Comparison of ENCODE assay signal across 9 mouse cellular contexts in the genomic region with DNA sequence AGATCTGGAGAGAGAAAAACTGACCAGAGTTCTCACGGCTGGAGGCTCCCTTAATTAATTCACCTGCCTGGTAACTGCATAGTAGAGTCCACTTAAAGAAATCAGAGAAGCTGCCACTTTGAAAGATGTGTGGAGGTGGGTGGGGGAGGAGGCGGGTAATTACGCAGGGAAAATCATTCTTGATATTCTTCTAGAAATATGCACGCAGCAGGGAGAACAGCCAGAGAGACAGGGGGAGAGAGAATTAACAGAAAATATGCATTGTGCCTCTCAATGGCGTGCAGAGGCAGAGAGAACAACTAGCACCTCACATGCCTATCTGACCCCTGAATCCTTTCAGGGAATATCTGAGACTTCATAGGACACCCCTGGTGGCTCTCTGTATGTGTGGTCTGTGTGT. TPM values are rescaled to one million over a fixed set of nuclear protein-coding genes. Genes with fewer than 3 reads are reported as not detected.
DNase-seq lines count a peak whose midpoint lies in the region; ATAC-seq and TF ChIP-seq lines count a peak whose summit lies in the region.
"Had no signal": no experiment of that assay in that cellular context is flagged by ENCODE, and none has a peak within 500 bp of the region (broad histone marks: within the 10 kb centered on the region; RNA-seq: fewer than 3 reads in every experiment).

No protein-coding gene starts in this region.

- no peak for TF ChIP-seq CTCF in midbrain, postnatal 0 days (IDR thresholded peaks at IDR 0.05)

- H3K4me3 ChIP-seq in heart, embryonic 13.5 days, result no peak overlapping the region
- no peak overlapping the region for H3K4me3 ChIP-seq in heart, embryonic 10.5 days
- no peak overlapping the region for H3K4me3 ChIP-seq in limb, embryonic 12.5 days (replicated peaks)
- no peak overlapping the region for H3K4me3 ChIP-seq in limb, embryonic 10.5 days
- H3K4me3 ChIP-seq in embryonic facial prominence, embryonic 10.5 days, result no peak overlapping the region
- no peak overlapping the region for H3K4me3 ChIP-seq in neural tube, embryonic 14.5 days (ENCODE audit: low read depth, low read length)
- H3K4me3 ChIP-seq in midbrain, postnatal 0 days (ENCODE audit: low read depth, low read length), result no peak overlapping the region

- 0 out of 2 replicates have a peak, but pooled peaks cover 4% of the 10 kb centered on the region for H3K27me3 ChIP-seq in heart, embryonic 13.5 days (replicated peaks)
- no peaks in the 10 kb centered on the region for H3K27me3 ChIP-seq in heart, embryonic 10.5 days (ENCODE audit: insufficient read depth, poor library complexity, severe bottlenecking)
- 0 out of 2 replicates have a peak, but pooled peaks cover 3% of the 10 kb centered on the region for H3K27me3 ChIP-seq in limb, embryonic 12.5 days
- H3K27me3 ChIP-seq in limb, embryonic 10.5 days (ENCODE audit: low read depth, poor library complexity, severe bottlenecking), result no peaks in the 10 kb centered on the region
- H3K27me3 ChIP-seq in embryonic facial prominence, embryonic 10.5 days (replicated peaks; ENCODE audit: low read depth, poor library complexity, severe bottlenecking), result no peaks in the 10 kb centered on the region
- H3K27me3 ChIP-seq in neural tube, embryonic 14.5 days (ENCODE audit: control insufficient read depth, insufficient read depth, low read length), result no peaks in the 10 kb centered on the region
- no peaks in the 10 kb centered on the region for H3K27me3 ChIP-seq in midbrain, postnatal 0 days (ENCODE audit: insufficient read depth, low read length)
- H3K27me3 ChIP-seq: CH12.LX had no signal

- H3K27ac ChIP-seq in heart, embryonic 13.5 days (replicated peaks), result peak overlapping the region; percentile 80
- H3K27ac ChIP-seq in heart, embryonic 10.5 days, result no peak overlapping the region
- H3K27ac ChIP-seq in limb, embryonic 12.5 days, result 0 out of 2 replicates have a peak overlapping the region, but pooled peaks have one; percentile 56
- H3K27ac ChIP-seq in limb, embryonic 10.5 days, result no peak overlapping the region
- H3K27ac ChIP-seq in embryonic facial prominence, embryonic 10.5 days (replicated peaks), result 0 out of 2 replicates have a peak overlapping the region, but pooled peaks have one; percentile 30
- peak overlapping the region; percentile 10; the same call in 1 of the 2 replicates for H3K27ac ChIP-seq in neural tube, embryonic 14.5 days (ENCODE audit: low read depth, low read length)
- H3K27ac ChIP-seq in midbrain, postnatal 0 days (ENCODE audit: low read depth, low read length), result no peak overlapping the region

- no peak for ATAC-seq in heart, embryonic 13.5 days (ENCODE audit: extremely low read depth, insufficient number of reproducible peaks, low FRiP score, low TSS enrichment)
- ATAC-seq in limb, embryonic 12.5 days (ENCODE audit: insufficient number of reproducible peaks, insufficient read depth, low FRiP score, low TSS enrichment, low read depth), result no peak
- ATAC-seq in neural tube, embryonic 14.5 days (ENCODE audit: low read depth), result no peak
- no peak for ATAC-seq in inflammation-experienced regulatory T-cells, adult 6 months
- ATAC-seq in midbrain, postnatal 0 days (ENCODE audit: low FRiP score), result no peak

- no peaks in the 10 kb centered on the region for H3K9me3 ChIP-seq in heart, embryonic 13.5 days
- H3K9me3 ChIP-seq in heart, embryonic 10.5 days, result no peaks in the 10 kb centered on the region
- no peaks in the 10 kb centered on the region for H3K9me3 ChIP-seq in limb, embryonic 12.5 days
- H3K9me3 ChIP-seq in limb, embryonic 10.5 days (replicated peaks), result no peaks in the 10 kb centered on the region
- H3K9me3 ChIP-seq in embryonic facial prominence, embryonic 10.5 days, result no peaks in the 10 kb centered on the region
- no peaks in the 10 kb centered on the region for H3K9me3 ChIP-seq in neural tube, embryonic 14.5 days (ENCODE audit: control insufficient read depth, low read length)
- no peaks in the 10 kb centered on the region for H3K9me3 ChIP-seq in midbrain, postnatal 0 days (ENCODE audit: low read length)

- H3K36me3 ChIP-seq in heart, embryonic 13.5 days, result no peaks in the 10 kb centered on the region
- no peaks in the 10 kb centered on the region for H3K36me3 ChIP-seq in heart, embryonic 10.5 days
- no peaks in the 10 kb centered on the region for H3K36me3 ChIP-seq in limb, embryonic 12.5 days
- H3K36me3 ChIP-seq in limb, embryonic 10.5 days, result no peaks in the 10 kb centered on the region
- no peaks in the 10 kb centered on the region for H3K36me3 ChIP-seq in embryonic facial prominence, embryonic 10.5 days (replicated peaks)
- H3K36me3 ChIP-seq in neural tube, embryonic 14.5 days (ENCODE audit: control insufficient read depth, insufficient read depth, low read length), result no peaks in the 10 kb centered on the region
- no peaks in the 10 kb centered on the region for H3K36me3 ChIP-seq in midbrain, postnatal 0 days (ENCODE audit: insufficient read depth, low read length)

- DNase-seq in heart, embryonic 10.5 days (ENCODE audit: low spot score), result no peak
- no peak for DNase-seq in limb, embryonic 10.5 days (ENCODE audit: low spot score)
- no peak for DNase-seq in embryonic facial prominence, embryonic 10.5 days (ENCODE audit: low spot score)
- DNase-seq in midbrain, postnatal 0 days (ENCODE audit: low spot score), result no peak

- H3K4me2 ChIP-seq in heart, embryonic 13.5 days, result peak overlapping the region; percentile 31
- no peak overlapping the region for H3K4me2 ChIP-seq in limb, embryonic 12.5 days
- H3K4me2 ChIP-seq in neural tube, embryonic 14.5 days (ENCODE audit: low read depth, low read length), result no peak overlapping the region
- H3K4me2 ChIP-seq in midbrain, postnatal 0 days (ENCODE audit: low read depth, low read length, poor library complexity, severe bottlenecking), result no peak overlapping the region

- 44% methylated on average over 5 of the region's 5 CpGs for WGBS in heart, embryonic 13.5 days
- WGBS in heart, embryonic 10.5 days, result 57% methylated on average over 5 of the region's 5 CpGs
- WGBS in limb, embryonic 12.5 days, result 50% methylated on average over 5 of the region's 5 CpGs
- WGBS in limb, embryonic 10.5 days, result 64% methylated on average over 5 of the region's 5 CpGs
- WGBS in embryonic facial prominence, embryonic 10.5 days, result 62% methylated on average over 5 of the region's 5 CpGs
- 71% methylated on average over 5 of the region's 5 CpGs for WGBS in neural tube, embryonic 14.5 days
- 53% methylated on average over 5 of the region's 5 CpGs for WGBS in midbrain, postnatal 0 days

- H3K4me1 ChIP-seq in heart, embryonic 13.5 days, result peaks cover 33% of the 10 kb centered on the region
- peaks cover 21% of the 10 kb centered on the region for H3K4me1 ChIP-seq in heart, embryonic 10.5 days
- H3K4me1 ChIP-seq in limb, embryonic 12.5 days (replicated peaks), result peaks cover 19% of the 10 kb centered on the region; the same call in 1 of the 2 replicates
- peaks cover 20% of the 10 kb centered on the region for H3K4me1 ChIP-seq in limb, embryonic 10.5 days
- peaks cover 23% of the 10 kb centered on the region for H3K4me1 ChIP-seq in embryonic facial prominence, embryonic 10.5 days
- 0 out of 2 replicates have a peak, but pooled peaks cover 3% of the 10 kb centered on the region for H3K4me1 ChIP-seq in neural tube, embryonic 14.5 days (ENCODE audit: control insufficient read depth, insufficient read depth, low read length)
- no peaks in the 10 kb centered on the region for H3K4me1 ChIP-seq in midbrain, postnatal 0 days (ENCODE audit: insufficient read depth, low read length)

- peak overlapping the region; percentile 50; the same call in 1 of the 2 replicates for H3K9ac ChIP-seq in heart, embryonic 13.5 days
- no peak overlapping the region for H3K9ac ChIP-seq in limb, embryonic 12.5 days (replicated peaks)
- H3K9ac ChIP-seq in neural tube, embryonic 14.5 days (replicated peaks; ENCODE audit: low read depth, low read length), result no peak overlapping the region
- no peak overlapping the region for H3K9ac ChIP-seq in midbrain, postnatal 0 days (replicated peaks; ENCODE audit: low read length, poor library complexity, severe bottlenecking)

RNA-seq across cellular contexts. Expression of gene Zfp90, which starts 14.9 kb away (rescaled TPM):
- polyA plus RNA-seq in heart, embryonic 13.5 days (2015; fragmentation: Nextera tagmentation; extraction: Ambion mirVana), result 13.9 and 15.3 TPM in 2 replicates
- 12.5 and 19.3 TPM in 2 replicates for polyA plus RNA-seq in heart, embryonic 10.5 days (2016; fragmentation: Nextera tagmentation; extraction: Ambion mirVana)
- polyA plus RNA-seq in limb, embryonic 12.5 days (2016; fragmentation: Nextera tagmentation; extraction: Ambion mirVana), result 30.3 and 30.4 TPM in 2 replicates
- 21.6 and 28.7 TPM in 2 replicates for polyA plus RNA-seq in limb, embryonic 10.5 days (2016; fragmentation: Nextera tagmentation; extraction: Ambion mirVana)
- 24.5 and 26.4 TPM in 2 replicates for polyA plus RNA-seq in embryonic facial prominence, embryonic 10.5 days (2016; fragmentation: Nextera tagmentation; extraction: Ambion mirVana)
- polyA plus RNA-seq in neural tube, embryonic 14.5 days (2014; fragmentation: Nextera tagmentation; extraction: Ambion mirVana), result 46.1 and 46.8 TPM in 2 replicates
- polyA plus RNA-seq in inflammation-experienced regulatory T-cells, adult 6 months (2017; shearing (Covaris generic)), result 1 to 10 TPM; 2.6 to 5.2 (median 3.6) TPM
- 28.6 and 30.4 TPM in 2 replicates for total RNA-seq in midbrain, postnatal 0 days (2014; rRNA removed)
- polyA plus RNA-seq in midbrain, postnatal 0 days (2015; fragmentation: Nextera tagmentation; extraction: Ambion mirVana), result 34.8 and 36.5 TPM in 2 replicates

Comparison
In these comparisons a context has a peak if more than half of its experiments do, and no peak if none do; other contexts are left out.
1. H3K27ac ChIP-seq: peak in heart, embryonic 13.5 days (single experiment), limb, embryonic 12.5 days (single experiment), embryonic facial prominence, embryonic 10.5 days (single experiment) and neural tube, embryonic 14.5 days (single experiment); none in heart, embryonic 10.5 days (single experiment), limb, embryonic 10.5 days (single experiment) and midbrain, postnatal 0 days (single experiment).